Comparison of ENCODE assay signal across 8 mouse cellular contexts in the genomic region with DNA sequence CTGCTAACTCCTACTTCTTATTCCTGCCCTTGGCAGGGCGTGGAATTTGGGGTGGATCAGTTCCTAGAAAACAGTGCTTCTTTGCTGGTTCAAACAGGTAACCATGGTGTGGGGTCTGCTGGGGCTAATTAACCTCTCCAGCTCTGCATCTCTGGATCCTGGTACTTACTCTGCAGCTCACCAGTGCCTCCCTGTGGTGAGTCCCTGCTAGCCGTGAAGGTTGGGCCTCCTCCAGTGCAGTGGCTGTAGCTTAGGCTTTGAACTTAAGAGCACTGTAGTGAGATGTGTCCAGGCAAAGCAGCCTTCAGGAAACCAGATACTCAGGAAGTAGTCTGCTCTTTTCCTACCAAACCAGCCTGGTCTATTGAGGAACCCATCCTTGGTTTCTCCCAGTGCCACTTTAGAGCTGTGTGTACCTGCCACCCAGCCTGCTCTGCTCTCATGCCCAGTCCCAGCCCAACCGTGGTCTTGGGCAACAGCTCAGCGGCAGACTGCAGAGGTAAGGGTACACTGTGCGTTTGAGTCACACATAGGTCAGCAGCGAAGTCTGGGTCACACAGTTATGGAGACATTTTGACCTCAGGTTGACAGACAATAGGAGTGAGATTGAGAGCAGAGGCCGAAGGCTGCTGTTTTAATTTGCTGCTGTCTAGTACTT.
DNase-seq lines count a peak whose midpoint lies in the region; ATAC-seq lines count a peak whose summit lies in the region.

No protein-coding gene starts in this region.

- no peaks in the 10 kb centered on the region for H3K36me3 ChIP-seq in embryonic facial prominence, embryonic 12.5 days
- 0 out of 2 replicates have a peak, but pooled peaks cover 10% of the 10 kb centered on the region for H3K36me3 ChIP-seq in heart, embryonic 14.5 days (ENCODE audit: control insufficient read depth, insufficient read depth, low read length)
- no peaks in the 10 kb centered on the region for H3K36me3 ChIP-seq in liver, embryonic 11.5 days (ENCODE audit: control insufficient read depth, insufficient read depth, low read length)
- no peaks in the 10 kb centered on the region for H3K36me3 ChIP-seq in stomach, embryonic 14.5 days (ENCODE audit: control insufficient read depth, insufficient read depth, low read length)

- peak; percentile 80; the same call in 1 of the 2 replicates for ATAC-seq in embryonic facial prominence, embryonic 12.5 days (ENCODE audit: insufficient number of reproducible peaks, insufficient read depth, low FRiP score, low TSS enrichment)
- ATAC-seq in heart, embryonic 14.5 days (ENCODE audit: insufficient number of reproducible peaks, insufficient read depth, low FRiP score, low read depth) = 0 out of 2 replicates have a peak, but pooled peaks have one; percentile 56
- peak; percentile 41; the same call in 1 of the 2 replicates for ATAC-seq in liver, embryonic 11.5 days (replicated peaks; ENCODE audit: low FRiP score)
- peak; percentile 77; the same call in 1 of the 2 replicates for ATAC-seq in stomach, embryonic 14.5 days (ENCODE audit: insufficient number of reproducible peaks, insufficient read depth, low FRiP score, low read depth)

- no peak overlapping the region for H3K9ac ChIP-seq in embryonic facial prominence, embryonic 12.5 days
- no peak overlapping the region for H3K9ac ChIP-seq in heart, embryonic 14.5 days (ENCODE audit: low read length)
- no peak overlapping the region for H3K9ac ChIP-seq in liver, embryonic 11.5 days (ENCODE audit: low read depth, low read length)
- H3K9ac ChIP-seq in stomach, embryonic 14.5 days (replicated peaks; ENCODE audit: low read depth, low read length) = no peak overlapping the region

- no peaks in the 10 kb centered on the region for H3K4me1 ChIP-seq in embryonic facial prominence, embryonic 12.5 days
- no peaks in the 10 kb centered on the region for H3K4me1 ChIP-seq in heart, embryonic 14.5 days (ENCODE audit: control insufficient read depth in 2 of 2, insufficient read depth in 2 of 2, low read length in 2 of 2)
- no peaks in the 10 kb centered on the region for H3K4me1 ChIP-seq in liver, embryonic 11.5 days (replicated peaks; ENCODE audit: control insufficient read depth, insufficient read depth, low read length)
- no peaks in the 10 kb centered on the region for H3K4me1 ChIP-seq in stomach, embryonic 14.5 days (ENCODE audit: control insufficient read depth, insufficient read depth, low read length)

- peak; percentile 79 for DNase-seq in A20 (ENCODE audit: low read depth, low spot score)
- DNase-seq in adrenal gland, postnatal 14 days = peak; percentile 84
- DNase-seq in kidney, postnatal 10 days = peak; percentile 85
- peak; percentile 45 for DNase-seq in liver, embryonic 11.5 days (ENCODE audit: low spot score)
- DNase-seq in neural tube, embryonic 10.5 days (ENCODE audit: extremely low spot score, low spot score) = peak; percentile 61

- no peaks in the 10 kb centered on the region for H3K9me3 ChIP-seq in embryonic facial prominence, embryonic 12.5 days
- no peaks in the 10 kb centered on the region for H3K9me3 ChIP-seq in heart, embryonic 14.5 days (ENCODE audit: control insufficient read depth, low read length)
- H3K9me3 ChIP-seq in liver, embryonic 11.5 days (ENCODE audit: control insufficient read depth, low read length) = no peaks in the 10 kb centered on the region
- H3K9me3 ChIP-seq in stomach, embryonic 14.5 days (ENCODE audit: control insufficient read depth, low read depth, low read length) = no peaks in the 10 kb centered on the region

- no peaks in the 10 kb centered on the region for H3K27me3 ChIP-seq in embryonic facial prominence, embryonic 12.5 days
- no peaks in the 10 kb centered on the region for H3K27me3 ChIP-seq in heart, embryonic 14.5 days (ENCODE audit: control insufficient read depth, insufficient read depth, low read length)
- no peaks in the 10 kb centered on the region for H3K27me3 ChIP-seq in liver, embryonic 11.5 days (replicated peaks; ENCODE audit: control insufficient read depth, insufficient read depth, low read length)
- no peaks in the 10 kb centered on the region for H3K27me3 ChIP-seq in stomach, embryonic 14.5 days (ENCODE audit: control insufficient read depth, insufficient read depth, low read length)

- no peak overlapping the region for H3K27ac ChIP-seq in embryonic facial prominence, embryonic 12.5 days
- no peak overlapping the region for H3K27ac ChIP-seq in heart, embryonic 14.5 days (replicated peaks in 1 of 2; ENCODE audit: control insufficient read depth in 1 of 2, insufficient read depth in 1 of 2, low read depth in 2 of 2, low read length in 2 of 2)
- no peak overlapping the region for H3K27ac ChIP-seq in liver, embryonic 11.5 days (ENCODE audit: low read depth, low read length)
- no peak overlapping the region for H3K27ac ChIP-seq in stomach, embryonic 14.5 days (ENCODE audit: low read length)

- WGBS in embryonic facial prominence, embryonic 12.5 days = 65% methylated on average over 7 of the region's 7 CpGs
- 61% methylated on average over 7 of the region's 7 CpGs for WGBS in heart, embryonic 14.5 days
- WGBS in liver, embryonic 11.5 days = 64% methylated on average over 7 of the region's 7 CpGs
- WGBS in stomach, embryonic 14.5 days = 64% methylated on average over 7 of the region's 7 CpGs

- no peak overlapping the region for H3K4me3 ChIP-seq in embryonic facial prominence, embryonic 12.5 days
- no peak overlapping the region for H3K4me3 ChIP-seq in heart, embryonic 14.5 days (ENCODE audit: control insufficient read depth in 1 of 2, insufficient read depth in 1 of 2, low read depth in 1 of 2, low read length in 2 of 2)
- H3K4me3 ChIP-seq in liver, embryonic 11.5 days (ENCODE audit: low read depth, low read length) = no peak overlapping the region
- H3K4me3 ChIP-seq in stomach, embryonic 14.5 days (ENCODE audit: low read depth, low read length) = no peak overlapping the region

- H3K4me2 ChIP-seq in embryonic facial prominence, embryonic 12.5 days (replicated peaks) = no peak overlapping the region
- H3K4me2 ChIP-seq in heart, embryonic 14.5 days (ENCODE audit: low read length) = no peak overlapping the region
- no peak overlapping the region for H3K4me2 ChIP-seq in liver, embryonic 11.5 days
- no peak overlapping the region for H3K4me2 ChIP-seq in stomach, embryonic 14.5 days (replicated peaks; ENCODE audit: low read depth, low read length)
